Mouse (Mus musculus): Measurements from ENCODE around the gene Psme2b. TPM values are rescaled to one million over a fixed set of nuclear protein-coding genes. Genes with fewer than 3 reads are reported as not detected.

Psme2b gene
- polyA plus RNA-seq, 1 experiment = not detected

- TF ChIP-seq CTCF (IDR thresholded peaks at IDR 0.05; ENCODE audit: insufficient read depth, low read depth, low read length) (no peak), POLR2A (IDR thresholded peaks at IDR 0.05; ENCODE audit: insufficient read depth, low read depth, low read length) (no peak)
- Histone ChIP-seq H3K27ac (ENCODE audit: insufficient read depth, low read depth, low read length) (no peak overlapping the region), H3K4me3 (ENCODE audit: insufficient read depth, low read depth, low read length) (no peak overlapping the region), H3K4me1 (ENCODE audit: control insufficient read depth, insufficient read depth, low read length) (no peaks in the 10 kb centered on the region)
- 66% methylated on average over 2 of the region's 2 CpGs for WGBS
These were observed 47.1 kb downstream of the Psme2b start for GRCm38 (mm10) chr11:48898812-48899431.

Other genes starting within 250 kb of the Psme2b start
- gene Rack1, start 145.9 kb downstream of the Psme2b start, polyA plus RNA-seq (2012; ENCODE audit: insufficient read depth, insufficient read length, low replicate concordance, missing spikeins) = 2,873 TPM in 1 of 2 replicates, not detected in the other
- gene Trim41, start 128.8 kb downstream of the Psme2b start, polyA plus RNA-seq (2012; ENCODE audit: insufficient read depth, insufficient read length, low replicate concordance, missing spikeins) = not detected in 2 replicates
- gene Trim7, start 120.0 kb downstream of the Psme2b start, polyA plus RNA-seq (2012; ENCODE audit: insufficient read depth, insufficient read length, low replicate concordance, missing spikeins) = not detected in 2 replicates
- not detected in 2 replicates for gene Gm12184, start 119.5 kb downstream of the Psme2b start, polyA plus RNA-seq (2012; ENCODE audit: insufficient read depth, insufficient read length, low replicate concordance, missing spikeins)
- gene Irgm1, start 74.5 kb downstream of the Psme2b start, polyA plus RNA-seq (2012; ENCODE audit: insufficient read depth, insufficient read length, low replicate concordance, missing spikeins) = 204 TPM in 1 of 2 replicates, not detected in the other
- gene Gm5431, start 44.0 kb downstream of the Psme2b start, polyA plus RNA-seq (2012; ENCODE audit: insufficient read depth, insufficient read length, low replicate concordance, missing spikeins) = not detected in 2 replicates
- gene Olfr56, start 32.7 kb upstream of the Psme2b start, polyA plus RNA-seq (2012; ENCODE audit: insufficient read depth, insufficient read length, low replicate concordance, missing spikeins) = not detected in 2 replicates
- gene 9930111J21Rik1, start 33.2 kb upstream of the Psme2b start, polyA plus RNA-seq (2012; ENCODE audit: insufficient read depth, insufficient read length, low replicate concordance, missing spikeins) = not detected in 2 replicates
- not detected in 2 replicates for gene Gm12185, start 46.0 kb upstream of the Psme2b start, polyA plus RNA-seq (2012; ENCODE audit: insufficient read depth, insufficient read length, low replicate concordance, missing spikeins)
- gene Tgtp1, start 48.0 kb upstream of the Psme2b start, polyA plus RNA-seq (2012; ENCODE audit: insufficient read depth, insufficient read length, low replicate concordance, missing spikeins) = not detected in 2 replicates
- not detected in 2 replicates for gene 9930111J21Rik2, start 105.1 kb upstream of the Psme2b start, polyA plus RNA-seq (2012; ENCODE audit: insufficient read depth, insufficient read length, low replicate concordance, missing spikeins)
- not detected in 2 replicates for gene Tgtp2, start 118.0 kb upstream of the Psme2b start, polyA plus RNA-seq (2012; ENCODE audit: insufficient read depth, insufficient read length, low replicate concordance, missing spikeins)
- not detected in 2 replicates for gene Ifi47, start 130.4 kb upstream of the Psme2b start, polyA plus RNA-seq (2012; ENCODE audit: insufficient read depth, insufficient read length, low replicate concordance, missing spikeins)
- gene Olfr1396, start 168.7 kb upstream of the Psme2b start, polyA plus RNA-seq (2012; ENCODE audit: insufficient read depth, insufficient read length, low replicate concordance, missing spikeins) = not detected in 2 replicates
- gene Olfr1395, start 196.1 kb upstream of the Psme2b start, polyA plus RNA-seq (2012; ENCODE audit: insufficient read depth, insufficient read length, low replicate concordance, missing spikeins) = not detected in 2 replicates
- not detected in 2 replicates for gene Olfr1394, start 208.2 kb upstream of the Psme2b start, polyA plus RNA-seq (2012; ENCODE audit: insufficient read depth, insufficient read length, low replicate concordance, missing spikeins)
- gene Btnl9, start 241.0 kb upstream of the Psme2b start, polyA plus RNA-seq (2012; ENCODE audit: insufficient read depth, insufficient read length, low replicate concordance, missing spikeins) = not detected in 2 replicates